Mouse (Mus musculus): ENCODE results near the gene Arhgef2. TPM values are rescaled to one million over a fixed set of nuclear protein-coding genes. Genes with fewer than 3 reads are reported as not detected.
"Not testable (repeated sequence)": the region's sequence is repeated elsewhere in the genome, so short reads cannot be mapped to it uniquely, and the experiment has no call there.

Gene Arhgef2
- 110 and 127 TPM in 2 replicates for polyA plus RNA-seq (2014; fragmentation: Nextera tagmentation; extraction: Ambion mirVana)

GRCm38 (mm10) chr3:88605666-88606065 lies at the start of gene Arhgef2:
Gene Arhgef2, plus strand, starts transcription at chr3:88605966.
- not testable (repeated sequence) for H3K4me2 ChIP-seq (replicated peaks; ENCODE audit: low read depth, low read length); H3K9ac ChIP-seq (ENCODE audit: low read depth, low read length)

GRCm38 (mm10) chr3:88556616-88557015 lies 49.1 kb upstream of the Arhgef2 start:
- ATAC-seq (ENCODE audit: low FRiP score, low TSS enrichment) = no peak
- Histone ChIP-seq H3K9ac (ENCODE audit: low read depth, low read length) (no peak overlapping the region), H3K4me2 (replicated peaks; ENCODE audit: low read depth, low read length) (no peak overlapping the region), H3K9me3 (ENCODE audit: control insufficient read depth, low read length) (no peaks in the 10 kb centered on the region), H3K27ac (ENCODE audit: low read depth, low read length) (no peak overlapping the region), H3K4me1 (ENCODE audit: control insufficient read depth, insufficient read depth, low read length) (peaks cover 17% of the 10 kb centered on the region), H3K4me3 (ENCODE audit: low read length) (no peak overlapping the region), H3K27me3 (ENCODE audit: control insufficient read depth, insufficient read depth, low read length) (no peaks in the 10 kb centered on the region), H3K36me3 (ENCODE audit: control insufficient read depth, insufficient read depth, low read length) (peaks cover 57% of the 10 kb centered on the region)
- 86% methylated on average over 8 of the region's 8 CpGs for WGBS

More at GRCm38 (mm10) chr3:88605666-88606065, at the start of gene Arhgef2:
- not testable (repeated sequence) for H3K27me3 ChIP-seq (ENCODE audit: control insufficient read depth, insufficient read depth, low read length); H3K36me3 ChIP-seq (ENCODE audit: control insufficient read depth, insufficient read depth, low read length); H3K27ac ChIP-seq (ENCODE audit: low read depth, low read length); H3K9me3 ChIP-seq (ENCODE audit: control insufficient read depth, low read length); H3K4me1 ChIP-seq (ENCODE audit: control insufficient read depth, insufficient read depth, low read length); H3K4me3 ChIP-seq (ENCODE audit: low read length); ATAC-seq (ENCODE audit: low FRiP score, low TSS enrichment)
- WGBS = 94% methylated on average over 2 of the region's 2 CpGs

- ATAC-seq (ENCODE audit: low FRiP score, low TSS enrichment) = no peak
- WGBS = 85% methylated on average over 9 of the region's 9 CpGs
- Histone ChIP-seq H3K4me2 (replicated peaks; ENCODE audit: low read depth, low read length) (no peak overlapping the region), H3K9me3 (ENCODE audit: control insufficient read depth, low read length) (no peaks in the 10 kb centered on the region), H3K27me3 (ENCODE audit: control insufficient read depth, insufficient read depth, low read length) (no peaks in the 10 kb centered on the region), H3K4me1 (ENCODE audit: control insufficient read depth, insufficient read depth, low read length) (peaks cover 29% of the 10 kb centered on the region), H3K4me3 (ENCODE audit: low read length) (no peak overlapping the region), H3K27ac (ENCODE audit: low read depth, low read length) (no peak overlapping the region), H3K9ac (ENCODE audit: low read depth, low read length) (no peak overlapping the region), H3K36me3 (ENCODE audit: control insufficient read depth, insufficient read depth, low read length) (peaks cover 82% of the 10 kb centered on the region)
Measured at GRCm38 (mm10) chr3:88559596-88559995, 46.2 kb upstream of the Arhgef2 start.

GRCm38 (mm10) chr3:88561989-88562388 lies 43.8 kb upstream of the Arhgef2 start:
- Histone ChIP-seq H3K4me3 (ENCODE audit: low read length) (no peak overlapping the region), H3K9ac (ENCODE audit: low read depth, low read length) (no peak overlapping the region), H3K27ac (ENCODE audit: low read depth, low read length) (peak overlapping the region; percentile 47; the same call in 1 of the 2 replicates)

GRCm38 (mm10) chr3:88563442-88563841 lies 42.3 kb upstream of the Arhgef2 start:
- Histone ChIP-seq H3K4me3 (ENCODE audit: low read length) (no peak overlapping the region), H3K36me3 (ENCODE audit: control insufficient read depth, insufficient read depth, low read length) (peaks cover 89% of the 10 kb centered on the region), H3K4me2 (replicated peaks; ENCODE audit: low read depth, low read length) (no peak overlapping the region), H3K27ac (ENCODE audit: low read depth, low read length) (peak overlapping the region; percentile 68), H3K9ac (ENCODE audit: low read depth, low read length) (0 out of 2 replicates have a peak overlapping the region, but pooled peaks have one; percentile 18), H3K27me3 (ENCODE audit: control insufficient read depth, insufficient read depth, low read length) (no peaks in the 10 kb centered on the region), H3K9me3 (ENCODE audit: control insufficient read depth, low read length) (no peaks in the 10 kb centered on the region), H3K4me1 (ENCODE audit: control insufficient read depth, insufficient read depth, low read length) (peaks cover 23% of the 10 kb centered on the region)
- 36% methylated on average over 4 of the region's 4 CpGs for WGBS
- ATAC-seq (ENCODE audit: low FRiP score, low TSS enrichment) = 0 out of 2 replicates have a peak, but pooled peaks have one; percentile 10

More at GRCm38 (mm10) chr3:88561989-88562388, 43.8 kb upstream of the Arhgef2 start:
- WGBS = 48% methylated on average over 4 of the region's 4 CpGs
- peak; percentile 37; the same call in 1 of the 2 replicates for ATAC-seq (ENCODE audit: low FRiP score, low TSS enrichment)
- H3K4me2 ChIP-seq (replicated peaks; ENCODE audit: low read depth, low read length) = 0 out of 2 replicates have a peak overlapping the region, but pooled peaks have one; percentile 17
- H3K4me1 ChIP-seq (ENCODE audit: control insufficient read depth, insufficient read depth, low read length) = peaks cover 23% of the 10 kb centered on the region
- H3K36me3 ChIP-seq (ENCODE audit: control insufficient read depth, insufficient read depth, low read length) = peaks cover 90% of the 10 kb centered on the region
- H3K27me3 ChIP-seq (ENCODE audit: control insufficient read depth, insufficient read depth, low read length) = no peaks in the 10 kb centered on the region
- no peaks in the 10 kb centered on the region for H3K9me3 ChIP-seq (ENCODE audit: control insufficient read depth, low read length)

- 35% methylated on average over 7 of the region's 7 CpGs for WGBS
- ATAC-seq (ENCODE audit: low FRiP score, low TSS enrichment) = peak; percentile 71
- peaks cover 89% of the 10 kb centered on the region for H3K36me3 ChIP-seq (ENCODE audit: control insufficient read depth, insufficient read depth, low read length)
- H3K9me3 ChIP-seq (ENCODE audit: control insufficient read depth, low read length) = no peaks in the 10 kb centered on the region
- peaks cover 23% of the 10 kb centered on the region for H3K4me1 ChIP-seq (ENCODE audit: control insufficient read depth, insufficient read depth, low read length)
- no peak overlapping the region for H3K4me3 ChIP-seq (ENCODE audit: low read length)
- H3K4me2 ChIP-seq (replicated peaks; ENCODE audit: low read depth, low read length) = 0 out of 2 replicates have a peak overlapping the region, but pooled peaks have one; percentile 1
- H3K27me3 ChIP-seq (ENCODE audit: control insufficient read depth, insufficient read depth, low read length) = no peaks in the 10 kb centered on the region
- H3K27ac ChIP-seq (ENCODE audit: low read depth, low read length) = peak overlapping the region; percentile 68; the same call in 1 of the 2 replicates
- no peak overlapping the region for H3K9ac ChIP-seq (ENCODE audit: low read depth, low read length)
Measured at GRCm38 (mm10) chr3:88563966-88564365, 41.8 kb upstream of the Arhgef2 start.

GRCm38 (mm10) chr3:88566116-88566515 lies 39.6 kb upstream of the Arhgef2 start:
- Histone ChIP-seq H3K27me3 (ENCODE audit: control insufficient read depth, insufficient read depth, low read length) (no peaks in the 10 kb centered on the region), H3K9ac (ENCODE audit: low read depth, low read length) (no peak overlapping the region), H3K36me3 (ENCODE audit: control insufficient read depth, insufficient read depth, low read length) (peaks cover 81% of the 10 kb centered on the region), H3K4me1 (ENCODE audit: control insufficient read depth, insufficient read depth, low read length) (peaks cover 23% of the 10 kb centered on the region), H3K9me3 (ENCODE audit: control insufficient read depth, low read length) (no peaks in the 10 kb centered on the region), H3K4me3 (ENCODE audit: low read length) (no peak overlapping the region), H3K4me2 (replicated peaks; ENCODE audit: low read depth, low read length) (no peak overlapping the region), H3K27ac (ENCODE audit: low read depth, low read length) (no peak overlapping the region)
- 95% methylated on average over 3 of the region's 3 CpGs for WGBS
- no peak for ATAC-seq (ENCODE audit: low FRiP score, low TSS enrichment)

GRCm38 (mm10) chr3:88566536-88567061 lies 39.2 kb upstream of the Arhgef2 start:
- Histone ChIP-seq H3K27ac (ENCODE audit: low read depth, low read length) (no peak overlapping the region), H3K36me3 (ENCODE audit: control insufficient read depth, insufficient read depth, low read length) (peaks cover 79% of the 10 kb centered on the region), H3K9ac (ENCODE audit: low read depth, low read length) (no peak overlapping the region), H3K4me2 (replicated peaks; ENCODE audit: low read depth, low read length) (no peak overlapping the region), H3K27me3 (ENCODE audit: control insufficient read depth, insufficient read depth, low read length) (no peaks in the 10 kb centered on the region), H3K4me1 (ENCODE audit: control insufficient read depth, insufficient read depth, low read length) (peaks cover 23% of the 10 kb centered on the region), H3K9me3 (ENCODE audit: control insufficient read depth, low read length) (no peaks in the 10 kb centered on the region), H3K4me3 (ENCODE audit: low read length) (no peak overlapping the region)
- 86% methylated on average over 4 of the region's 4 CpGs for WGBS
- no peak for ATAC-seq (ENCODE audit: low FRiP score, low TSS enrichment)

GRCm38 (mm10) chr3:88567892-88568291 lies 37.9 kb upstream of the Arhgef2 start:
- Histone ChIP-seq H3K9ac (ENCODE audit: low read depth, low read length) (no peak overlapping the region), H3K36me3 (ENCODE audit: control insufficient read depth, insufficient read depth, low read length) (peaks cover 71% of the 10 kb centered on the region), H3K4me2 (replicated peaks; ENCODE audit: low read depth, low read length) (no peak overlapping the region), H3K27ac (ENCODE audit: low read depth, low read length) (no peak overlapping the region), H3K27me3 (ENCODE audit: control insufficient read depth, insufficient read depth, low read length) (no peaks in the 10 kb centered on the region), H3K4me1 (ENCODE audit: control insufficient read depth, insufficient read depth, low read length) (peaks cover 15% of the 10 kb centered on the region), H3K9me3 (ENCODE audit: control insufficient read depth, low read length) (no peaks in the 10 kb centered on the region), H3K4me3 (ENCODE audit: low read length) (no peak overlapping the region)
- 90% methylated on average over 6 of the region's 6 CpGs for WGBS
- ATAC-seq (ENCODE audit: low FRiP score, low TSS enrichment) = no peak

Measured in kidney, embryonic 14.5 days (tissue).